ENCODE assay signal across 9 mouse cellular contexts in genomic region chr17:31138398-31138797, GRCm38 (mm10). TPM values are rescaled to one million over a fixed set of nuclear protein-coding genes. Genes with fewer than 3 reads are reported as not detected.
DNase-seq lines count a peak whose midpoint lies in the region; TF ChIP-seq lines count a peak whose summit lies in the region.
"Had no signal": no experiment of that assay in that cellular context is flagged by ENCODE, and none has a peak within 500 bp of the region (broad histone marks: within the 10 kb centered on the region; RNA-seq: fewer than 3 reads in every experiment).

No protein-coding gene starts in this region.

- no peaks in the 10 kb centered on the region for H3K36me3 ChIP-seq in heart, adult 2 months (ENCODE audit: control insufficient read depth, insufficient read depth, low read length)
- H3K36me3 ChIP-seq: limb, embryonic 12.5 days had no signal

- no peak overlapping the region for H3K4me3 ChIP-seq in heart, adult 2 months
- H3K4me3 ChIP-seq: limb, embryonic 12.5 days had no signal

- no peaks in the 10 kb centered on the region for H3K27me3 ChIP-seq in heart, adult 2 months (ENCODE audit: control insufficient read depth, insufficient read depth, low read length)
- H3K27me3 ChIP-seq: limb, embryonic 12.5 days had no signal

- H3K4me1 ChIP-seq in heart, adult 2 months (ENCODE audit: control insufficient read depth, insufficient read depth, low read length): no peaks in the 10 kb centered on the region
- H3K4me1 ChIP-seq: limb, embryonic 12.5 days had no signal

- no peak overlapping the region for H3K9ac ChIP-seq in heart, adult 2 months (ENCODE audit: low read depth, low read length)
- H3K9ac ChIP-seq: limb, embryonic 12.5 days had no signal

- no peak overlapping the region for H3K27ac ChIP-seq in heart, adult 2 months
- H3K27ac ChIP-seq: limb, embryonic 12.5 days had no signal

- peak; percentile 90 for TF ChIP-seq CTCF in heart, adult 2 months (IDR thresholded peaks at IDR 0.05)

- WGBS in heart, adult 2 months: 14% methylated on average over 5 of the region's 5 CpGs

- peak; percentile 37 to 41 for DNase-seq in heart, adult 2 months
- no peak for DNase-seq in heart, adult 11 months
- peak; percentile 71 to 76 for DNase-seq in B cell, adult 2 months
- peak; percentile 77 for DNase-seq in adrenal gland, postnatal 10 days
- DNase-seq in embryo, embryonic 11.5 days (ENCODE audit: low read depth, low spot score): peak; percentile 53
- DNase-seq in kidney, adult 8-10 months: peak; percentile 33 to 62
- DNase-seq in lung, postnatal 14 days: peak; percentile 70
- peak; percentile 64 to 69 for DNase-seq in spleen, postnatal 36 days (ENCODE audit: low spot score in 2 of 2)

- intact Hi-C loops in heart, adult 2 months (cut with DNase I): loop anchor here (1.0 to 10.0 kb wide), 3 partner anchors 49 to 204 kb away; partner anchors contain the start of gene Rsph1

- no peaks in the 10 kb centered on the region for H3K79me2 ChIP-seq in heart, adult 2 months (replicated peaks; ENCODE audit: control insufficient read depth, insufficient read depth, low read length)

- TF ChIP-seq POLR2A in heart, adult 2 months (IDR thresholded peaks at IDR 0.05; ENCODE audit: insufficient read depth, low read depth, low read length): no peak

- no peak for TF ChIP-seq EP300 in heart, adult 2 months (IDR thresholded peaks at IDR 0.05; ENCODE audit: insufficient read depth, low read depth, low read length)

RNA-seq across cellular contexts. Expression of gene Tff2, which starts 5.7 kb away (rescaled TPM):
- not detected for total RNA-seq in heart, adult 2 months (2021)
- 2.4 TPM in 1 of 2 replicates, not detected in the other for polyA plus RNA-seq in heart, adult 2 months (2012; rRNA removed)
- under 1 TPM in 1 of 2 experiments, not detected in 1; 0.51 TPM for total RNA-seq in adrenal gland, postnatal 10 days (2021)
- polyA plus RNA-seq: limb, embryonic 12.5 days had no signal

RNA-seq across cellular contexts. Expression of gene Tff3, which starts 9.0 kb away (rescaled TPM):
- total RNA-seq in heart, adult 2 months (2021): not detected
- polyA plus RNA-seq in heart, adult 2 months (2012; rRNA removed): 0.39 TPM in 1 of 2 replicates, not detected in the other
- total RNA-seq in adrenal gland, postnatal 10 days (2021): not detected
- polyA plus RNA-seq: limb, embryonic 12.5 days had no signal

RNA-seq across cellular contexts. Expression of gene Tff1, which starts 26.7 kb away (rescaled TPM):
- not detected for total RNA-seq in heart, adult 2 months (2021)
- not detected in 2 replicates for polyA plus RNA-seq in heart, adult 2 months (2012; rRNA removed)
- total RNA-seq in adrenal gland, postnatal 10 days (2021): not detected
- polyA plus RNA-seq: limb, embryonic 12.5 days had no signal
